Mouse (Mus musculus) neural tube, embryonic 11.5 days (tissue): ENCODE results near the gene Slc22a21. TPM values are rescaled to one million over a fixed set of nuclear protein-coding genes. Genes with fewer than 3 reads are reported as not detected.
"Not testable (repeated sequence)": the region's sequence is repeated elsewhere in the genome, so short reads cannot be mapped to it uniquely, and the experiment has no call there.

Source experiments
- ATAC-seq: fragments of 200-750 bp; cut with Nextera tagmentation; 2 replicates; pipeline ENCODE4 v1.8.0; 2017; ENCODE audit warnings: moderate number of reproducible peaks, mild to moderate bottlenecking, moderate TSS enrichment, moderate library complexity; ENCODE audit not compliant: insufficient read depth, low FRiP score, low TSS enrichment
- DNase-seq: peaks from one replicate; pipeline ENCODE4 v3.0.0-alpha.2; 2015; ENCODE audit warnings: low spot score
- H3K27ac ChIP-seq: fragments of 300-500 bp; sonication (generic); 2 replicates; pipeline ENCODE4 v1.5.1; 2014; ENCODE audit warnings: low read depth, mild to moderate bottlenecking, low read length
- H3K27me3 ChIP-seq: fragments of 300-500 bp; sonication (generic); 2 replicates; pipeline ENCODE4 v1.6.1; 2014; ENCODE audit warnings: mild to moderate bottlenecking, low read length, mixed read lengths; ENCODE audit not compliant: control insufficient read depth, insufficient read depth
- H3K36me3 ChIP-seq: fragments of 300-500 bp; sonication (generic); 2 replicates; pipeline ENCODE4 v1.6.1; 2014; ENCODE audit warnings: mild to moderate bottlenecking, low read length, moderate library complexity, mixed read lengths; ENCODE audit not compliant: control insufficient read depth, insufficient read depth
- H3K4me1 ChIP-seq: fragments of 300-500 bp; sonication (generic); 2 replicates; pipeline ENCODE4 v1.6.1; 2014; ENCODE audit warnings: low read length, mixed read lengths; ENCODE audit not compliant: control insufficient read depth, insufficient read depth
- H3K4me2 ChIP-seq: fragments of 300-500 bp; sonication (generic); 2 replicates; pipeline ENCODE4 v1.6.1; 2014; ENCODE audit warnings: low read depth, mild to moderate bottlenecking, moderate library complexity
- H3K4me3 ChIP-seq: fragments of 300-500 bp; sonication (generic); 2 replicates; pipeline ENCODE4 v1.5.1; 2014; ENCODE audit warnings: low read depth, low read length
- H3K9ac ChIP-seq: fragments of 300-500 bp; sonication (generic); 2 replicates; pipeline ENCODE4 v1.6.1; 2014; ENCODE audit warnings: mild to moderate bottlenecking, low read length
- H3K9me3 ChIP-seq: fragments of 300-500 bp; sonication (generic); 2 replicates; pipeline ENCODE4 v1.6.1; 2016; ENCODE audit warnings: low read length; ENCODE audit not compliant: control insufficient read depth
- WGBS: fragments of 180-500 bp; shearing (Covaris S2); extraction: QIAGEN DNeasy Blood & Tissue Kit; methylation state at CpG from one replicate; pipeline ENCODE4 v1.1.7; 2014; 5-methylcytosine and 5-hydroxymethylcytosine counted together
- polyA plus RNA-seq: library from polyadenylated mRNA; unstranded; fragments of >200 nt; fragmentation: Nextera tagmentation; extraction: Ambion mirVana; gene quantifications from 2 replicates; pipeline ENCODE4 v1.2.1, GENCODE M21; 2014

The Slc22a21 gene
- polyA plus RNA-seq, 1 experiment from 2014 or later: 2.9 TPM

GRCm38 (mm10) chr11:54004221-54004620 is 24.1 kb upstream of the Slc22a21 start:
- DNase-seq (no peak), ATAC-seq (no peak)
- Histone ChIP-seq H3K27ac (no peak overlapping the region), H3K36me3 (no peaks in the 10 kb centered on the region), H3K9ac (no peak overlapping the region), H3K9me3 (no peaks in the 10 kb centered on the region), H3K27me3 (no peaks in the 10 kb centered on the region), H3K4me3 (no peak overlapping the region), H3K4me1 (no peaks in the 10 kb centered on the region), H3K4me2 (no peak overlapping the region)
- 82% methylated on average over 9 of the region's 9 CpGs for WGBS

- not testable (repeated sequence) for H3K9me3 ChIP-seq, ATAC-seq, H3K27me3 ChIP-seq, H3K36me3 ChIP-seq, H3K4me2 ChIP-seq, H3K9ac ChIP-seq, H3K27ac ChIP-seq, H3K4me3 ChIP-seq, H3K4me1 ChIP-seq
- WGBS: 48% methylated on average over 12 of the region's 12 CpGs
- peak; percentile 63 for DNase-seq
These were observed 22.9 kb upstream of the Slc22a21 start for GRCm38 (mm10) chr11:54002761-54003717.

GRCm38 (mm10) chr11:54002147-54002760 is 22.1 kb upstream of the Slc22a21 start:
- H3K4me1 ChIP-seq: no peaks in the 10 kb centered on the region
- 10% methylated on average over 5 of the region's 5 CpGs for WGBS
- no peak overlapping the region for H3K4me2 ChIP-seq
- DNase-seq (peak; percentile 70), ATAC-seq (no peak)
- H3K4me3 ChIP-seq: no peak overlapping the region
- H3K9me3 ChIP-seq: no peaks in the 10 kb centered on the region
- H3K36me3 ChIP-seq: no peaks in the 10 kb centered on the region
- H3K27ac ChIP-seq: no peak overlapping the region
- H3K9ac ChIP-seq: no peak overlapping the region
- no peaks in the 10 kb centered on the region for H3K27me3 ChIP-seq

GRCm38 (mm10) chr11:53997661-53998060 is 17.5 kb upstream of the Slc22a21 start:
- H3K36me3 ChIP-seq: no peaks in the 10 kb centered on the region
- no peak overlapping the region for H3K9ac ChIP-seq
- no peaks in the 10 kb centered on the region for H3K9me3 ChIP-seq
- DNase-seq (no peak), ATAC-seq (no peak)
- no peak overlapping the region for H3K4me3 ChIP-seq
- no peak overlapping the region for H3K27ac ChIP-seq
- H3K27me3 ChIP-seq: no peaks in the 10 kb centered on the region
- WGBS: 78% methylated on average over 2 of the region's 2 CpGs
- no peak overlapping the region for H3K4me2 ChIP-seq
- no peaks in the 10 kb centered on the region for H3K4me1 ChIP-seq

- Histone ChIP-seq H3K27ac (no peak overlapping the region), H3K36me3 (no peaks in the 10 kb centered on the region), H3K9me3 (no peaks in the 10 kb centered on the region), H3K27me3 (no peaks in the 10 kb centered on the region), H3K4me1 (no peaks in the 10 kb centered on the region), H3K4me3 (no peak overlapping the region), H3K4me2 (no peak overlapping the region), H3K9ac (no peak overlapping the region)
- no peak for DNase-seq
- ATAC-seq: no peak
- WGBS: 91% methylated on average over 4 of the region's 4 CpGs
These were observed 12.1 kb upstream of the Slc22a21 start for GRCm38 (mm10) chr11:53992264-53992663.

GRCm38 (mm10) chr11:53989232-53989631 is 9.1 kb upstream of the Slc22a21 start:
- no peak overlapping the region for H3K9ac ChIP-seq
- ATAC-seq (no peak), DNase-seq (no peak)
- no peak overlapping the region for H3K4me3 ChIP-seq
- no peaks in the 10 kb centered on the region for H3K27me3 ChIP-seq
- no peak overlapping the region for H3K4me2 ChIP-seq
- WGBS: 60% methylated on average over 1 of the region's 1 CpGs
- no peaks in the 10 kb centered on the region for H3K36me3 ChIP-seq
- no peaks in the 10 kb centered on the region for H3K4me1 ChIP-seq
- H3K27ac ChIP-seq: no peak overlapping the region
- no peaks in the 10 kb centered on the region for H3K9me3 ChIP-seq

- Histone ChIP-seq H3K4me1 (no peaks in the 10 kb centered on the region), H3K4me3 (no peak overlapping the region), H3K27ac (no peak overlapping the region), H3K9me3 (no peaks in the 10 kb centered on the region), H3K36me3 (no peaks in the 10 kb centered on the region), H3K9ac (no peak overlapping the region), H3K27me3 (no peaks in the 10 kb centered on the region), H3K4me2 (no peak overlapping the region)
- DNase-seq (no peak), ATAC-seq (no peak)
- WGBS: 74% methylated on average over 4 of the region's 4 CpGs
These were observed 7.9 kb upstream of the Slc22a21 start for GRCm38 (mm10) chr11:53988081-53988480.

- H3K27ac ChIP-seq: no peak overlapping the region
- H3K27me3 ChIP-seq: no peaks in the 10 kb centered on the region
- H3K9ac ChIP-seq: no peak overlapping the region
- no peak for ATAC-seq
- H3K4me2 ChIP-seq: no peak overlapping the region
- DNase-seq: no peak
- H3K4me3 ChIP-seq: no peak overlapping the region
- no peaks in the 10 kb centered on the region for H3K36me3 ChIP-seq
- H3K9me3 ChIP-seq: no peaks in the 10 kb centered on the region
- H3K4me1 ChIP-seq: no peaks in the 10 kb centered on the region
- 90% methylated on average over 4 of the region's 4 CpGs for whole genome bisulfite sequencing
These were observed 1.3 kb upstream of the Slc22a21 start for GRCm38 (mm10) chr11:53981396-53981795.

GRCm38 (mm10) chr11:53979456-53979787 is 710 bp downstream of the Slc22a21 start:
- not testable (repeated sequence) for DNase-seq, H3K27me3 ChIP-seq, H3K4me1 ChIP-seq, H3K27ac ChIP-seq, H3K36me3 ChIP-seq, H3K9me3 ChIP-seq
- Histone ChIP-seq H3K9ac (peak overlapping the region; percentile 75), H3K4me3 (peak overlapping the region; percentile 56), H3K4me2 (peak overlapping the region; percentile 65)
- ATAC-seq: 0 out of 2 replicates have a peak, but pooled peaks have one; percentile 20
- WGBS: under 1% methylated on average over 23 of the region's 23 CpGs
